Mouse (Mus musculus): ENCODE results near the gene Ripply1.

GRCm38 (mm10) chrX:139828363-139829092 is 46.4 kb upstream of the Ripply1 start:
- TF ChIP-seq CTCF (IDR thresholded peaks at IDR 0.05; ENCODE audit: low read depth, low read length) (no peak), POLR2A (IDR thresholded peaks at IDR 0.05; ENCODE audit: extremely low read depth, insufficient read depth, low read length) (no peak)
